Mouse (Mus musculus): ENCODE data around the gene Zc2hc1c.
A peak's percentile ranks its signal among the peaks of the same experiment; 100 is the strongest.

The Zc2hc1c gene

GRCm38 (mm10) chr12:85339243-85339729, 50.9 kb downstream of the Zc2hc1c start, which contains the start of gene Nek9:
Nek9 (minus strand) TSS chr12:85339362.
- DNase-seq (ENCODE audit: low spot score), result peak; percentile 94

DNA sequence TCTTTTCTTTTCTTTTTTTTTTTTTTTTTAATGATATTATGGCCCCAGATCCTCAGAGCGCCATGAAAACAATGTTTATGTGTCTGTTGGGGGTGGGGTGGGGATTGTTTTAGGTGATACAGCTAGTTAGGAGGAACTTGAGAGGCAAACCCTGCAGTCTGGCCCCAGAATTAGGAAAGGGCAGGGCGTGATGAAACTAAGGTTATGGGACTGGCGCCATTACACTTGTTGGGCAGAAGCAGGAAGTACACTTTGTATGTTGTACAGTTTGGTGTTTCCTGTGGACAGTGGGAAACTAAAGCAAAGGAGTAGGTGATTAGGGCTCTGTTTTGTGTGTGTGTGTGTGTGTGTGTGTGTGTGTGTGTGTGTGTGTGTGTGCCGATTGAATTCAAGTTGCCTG, 51.6 kb downstream of the Zc2hc1c start:
- peak; percentile 34 for DNase-seq (ENCODE audit: low spot score)

DNA sequence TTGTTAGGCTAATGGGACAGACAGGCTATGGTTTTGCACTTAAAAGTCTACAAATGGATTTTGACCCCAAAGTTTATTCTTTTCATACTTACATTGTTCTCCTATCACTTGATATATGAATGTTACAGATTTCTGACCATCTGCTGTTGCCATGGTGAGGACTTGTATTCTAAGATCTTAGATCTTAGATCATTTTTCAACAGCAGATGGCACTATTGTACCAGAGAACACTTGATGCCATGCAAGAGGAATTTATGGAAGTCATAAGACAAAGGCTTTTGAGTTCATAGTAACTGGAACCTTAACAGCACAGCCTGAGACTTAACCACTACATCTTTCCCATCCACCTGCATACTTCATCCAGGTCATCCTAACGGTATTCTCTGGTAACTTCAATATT, 52.7 kb downstream of the Zc2hc1c start:
- DNase-seq (ENCODE audit: low spot score), result peak; percentile 63

DNA sequence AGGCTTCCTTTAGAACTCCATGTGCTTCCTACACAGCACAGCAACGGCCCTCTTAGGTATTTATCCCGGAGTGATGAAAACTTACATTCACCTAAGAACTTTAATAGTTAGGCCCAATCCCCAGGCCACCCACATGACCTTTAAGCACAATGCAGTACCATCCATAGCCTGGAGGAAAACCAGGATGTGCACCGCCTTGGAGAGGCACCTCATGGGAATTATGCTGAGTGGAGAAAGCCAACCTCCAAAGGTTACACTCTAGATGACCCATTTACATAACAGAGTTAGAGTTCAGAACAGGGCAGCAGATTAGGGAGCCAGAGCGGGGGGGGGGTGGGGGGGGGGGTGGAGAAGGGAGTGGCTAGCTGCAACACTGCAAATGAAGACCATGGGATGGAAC, 53.9 kb downstream of the Zc2hc1c start:
- DNase-seq (ENCODE audit: low spot score), result no peak

DNA sequence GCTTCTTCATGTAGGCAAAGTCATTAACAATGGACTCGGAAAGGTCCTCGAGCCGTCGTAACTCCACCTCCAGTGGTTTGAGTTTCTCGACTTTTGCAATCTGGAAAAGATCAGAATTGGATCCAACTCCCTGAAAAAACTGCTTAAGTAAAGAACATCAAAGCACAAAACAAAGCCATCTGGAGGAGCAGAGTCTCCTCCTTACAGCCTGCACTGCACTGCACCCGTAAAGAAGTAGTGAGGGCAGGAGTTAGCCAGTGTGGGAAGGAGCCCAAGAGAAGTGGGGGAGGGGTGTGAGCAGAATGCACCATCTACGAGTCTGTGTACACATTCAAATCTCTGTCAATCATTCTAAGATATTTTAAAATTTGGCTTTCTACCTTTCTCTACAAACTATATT, 55.9 kb downstream of the Zc2hc1c start:
- DNase-seq (ENCODE audit: low spot score), result no peak

- no peak for DNase-seq (ENCODE audit: low spot score)
Measured at GRCm38 (mm10) chr12:85345559-85345958, 57.2 kb downstream of the Zc2hc1c start.

DNA sequence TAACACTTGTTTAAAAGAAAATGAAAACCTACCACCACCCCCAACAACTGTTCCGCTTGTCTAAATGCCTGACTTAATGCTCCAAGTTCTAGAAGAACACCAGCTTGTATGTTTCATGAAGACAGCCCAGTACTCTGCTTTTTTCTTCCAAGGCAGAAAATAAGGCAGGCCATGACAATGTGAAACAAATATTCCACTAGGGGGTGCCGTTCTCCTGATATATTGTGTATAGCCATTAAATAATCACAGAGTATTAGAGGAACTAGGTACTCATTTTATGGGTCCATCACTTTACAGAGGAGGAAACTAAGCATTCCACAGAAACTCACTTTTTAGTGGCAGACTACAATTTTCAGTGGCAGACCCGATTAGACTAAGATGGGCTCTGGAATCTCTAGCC, 58.0 kb downstream of the Zc2hc1c start:
- DNase-seq (ENCODE audit: low spot score), result peak; percentile 65

GRCm38 (mm10) chr12:85347196-85347595, 58.8 kb downstream of the Zc2hc1c start:
- DNase-seq (ENCODE audit: low spot score), result no peak

- DNase-seq (ENCODE audit: low spot score), result no peak
Measured at GRCm38 (mm10) chr12:85348338-85348737, 59.9 kb downstream of the Zc2hc1c start.
